ENCODE assay signal across 13 mouse cellular contexts in genomic region chr4:141601148-141601862, GRCm38 (mm10). TPM values are rescaled to one million over a fixed set of nuclear protein-coding genes. Genes with fewer than 3 reads are reported as not detected.
DNase-seq lines count a peak whose midpoint lies in the region; ATAC-seq and TF ChIP-seq lines count a peak whose summit lies in the region.
"Had no signal": no experiment of that assay in that cellular context is flagged by ENCODE, and none has a peak within 500 bp of the region (broad histone marks: within the 10 kb centered on the region; RNA-seq: fewer than 3 reads in every experiment).

No protein-coding gene starts in this region.

- no peak for TF ChIP-seq EP300 in ES-Bruce4 (IDR thresholded peaks at IDR 0.05; ENCODE audit: insufficient read depth, low read depth, low read length)

- no peak overlapping the region for H3K4me3 ChIP-seq in limb, embryonic 14.5 days (replicated peaks; ENCODE audit: low read length)
- no peak overlapping the region for H3K4me3 ChIP-seq in limb, embryonic 10.5 days
- no peak overlapping the region for H3K4me3 ChIP-seq in ES-Bruce4 (ENCODE audit: low read depth, low read length)
- no peak overlapping the region for H3K4me3 ChIP-seq in forebrain, embryonic 10.5 days
- H3K4me3 ChIP-seq: embryonic facial prominence, embryonic 13.5 days; forebrain, embryonic 15.5 days; limb, embryonic 12.5 days had no signal

- H3K9me3 ChIP-seq in limb, embryonic 14.5 days (ENCODE audit: control insufficient read depth, low read length), result no peaks in the 10 kb centered on the region
- H3K9me3 ChIP-seq in limb, embryonic 10.5 days (replicated peaks), result no peaks in the 10 kb centered on the region
- no peaks in the 10 kb centered on the region for H3K9me3 ChIP-seq in ES-Bruce4 (replicated peaks; ENCODE audit: control insufficient read depth, insufficient read depth, low read length, poor library complexity, severe bottlenecking)
- H3K9me3 ChIP-seq in forebrain, embryonic 10.5 days, result no peaks in the 10 kb centered on the region
- H3K9me3 ChIP-seq: embryonic facial prominence, embryonic 13.5 days; forebrain, embryonic 15.5 days; G1E; limb, embryonic 12.5 days had no signal

- H3K27ac ChIP-seq in limb, embryonic 14.5 days (replicated peaks; ENCODE audit: low read depth, low read length), result peak overlapping the region; percentile 26; the same call in 1 of the 2 replicates
- H3K27ac ChIP-seq in limb, embryonic 10.5 days, result no peak overlapping the region
- no peak overlapping the region for H3K27ac ChIP-seq in ES-Bruce4 (ENCODE audit: insufficient read depth, low read length)
- no peak overlapping the region for H3K27ac ChIP-seq in forebrain, embryonic 10.5 days
- H3K27ac ChIP-seq: forebrain, embryonic 15.5 days had no signal

- intact Hi-C loops in heart, postnatal 10 days (cut with DNase I), result no loop called here

- 80% methylated on average over 12 of the region's 12 CpGs for WGBS in limb, embryonic 14.5 days
- WGBS in limb, embryonic 10.5 days, result 72% methylated on average over 12 of the region's 12 CpGs
- WGBS in forebrain, embryonic 10.5 days, result 72% methylated on average over 12 of the region's 12 CpGs

- no peak for TF ChIP-seq POLR2A in limb, embryonic 14.5 days (IDR thresholded peaks at IDR 0.05; ENCODE audit: borderline replicate concordance, extremely low read depth, insufficient read depth, insufficient read length)
- TF ChIP-seq POLR2A in ES-Bruce4 (IDR thresholded peaks at IDR 0.05; ENCODE audit: insufficient read depth, low read length), result no peak

- peak; percentile 6 for TF ChIP-seq CTCF in ES-Bruce4 (IDR thresholded peaks at IDR 0.05; ENCODE audit: low read depth, low read length)

- peaks cover 23% of the 10 kb centered on the region; the same call in 1 of the 2 replicates for H3K4me1 ChIP-seq in limb, embryonic 14.5 days (ENCODE audit: control insufficient read depth, insufficient read depth, low read length)
- peaks cover 50% of the 10 kb centered on the region for H3K4me1 ChIP-seq in limb, embryonic 10.5 days
- H3K4me1 ChIP-seq in ES-Bruce4 (ENCODE audit: control insufficient read depth, insufficient read depth, low read length), result peaks cover 12% of the 10 kb centered on the region
- peaks cover 37% of the 10 kb centered on the region for H3K4me1 ChIP-seq in forebrain, embryonic 10.5 days

- H3K36me3 ChIP-seq in limb, embryonic 14.5 days (ENCODE audit: control insufficient read depth, insufficient read depth, low read length), result no peaks in the 10 kb centered on the region
- peaks cover 5% of the 10 kb centered on the region for H3K36me3 ChIP-seq in limb, embryonic 10.5 days
- H3K36me3 ChIP-seq in ES-Bruce4 (ENCODE audit: control insufficient read depth, insufficient read depth, low read length, poor library complexity, severe bottlenecking), result no peaks in the 10 kb centered on the region
- no peaks in the 10 kb centered on the region for H3K36me3 ChIP-seq in forebrain, embryonic 10.5 days (replicated peaks)
- H3K36me3 ChIP-seq: embryonic facial prominence, embryonic 13.5 days; forebrain, embryonic 15.5 days; G1E; limb, embryonic 12.5 days had no signal

- no peak for ATAC-seq in limb, embryonic 14.5 days (ENCODE audit: low FRiP score, low read depth)

- H3K4me2 ChIP-seq in limb, embryonic 14.5 days (replicated peaks; ENCODE audit: low read depth, low read length, severe bottlenecking), result no peak overlapping the region
- H3K4me2 ChIP-seq: embryonic facial prominence, embryonic 13.5 days; forebrain, embryonic 15.5 days; limb, embryonic 12.5 days had no signal

- H3K9ac ChIP-seq in limb, embryonic 14.5 days (ENCODE audit: low read depth, low read length, severe bottlenecking), result no peak overlapping the region
- no peak overlapping the region for H3K9ac ChIP-seq in ES-Bruce4 (ENCODE audit: low read depth, poor library complexity, severe bottlenecking)
- H3K9ac ChIP-seq: embryonic facial prominence, embryonic 13.5 days; forebrain, embryonic 15.5 days; limb, embryonic 12.5 days had no signal

- peak; percentile 40 for DNase-seq in adrenal gland, adult 2 months
- no peak for DNase-seq in adrenal gland, postnatal 25 days
- no peak for DNase-seq in limb, embryonic 14.5 days (ENCODE audit: low spot score)
- DNase-seq in limb, embryonic 10.5 days (ENCODE audit: low spot score), result no peak
- peak; percentile 54 to 62 for DNase-seq in heart, postnatal 10 days
- DNase-seq in forebrain, embryonic 10.5 days (ENCODE audit: extremely low spot score, low spot score), result no peak
- DNase-seq in urinary bladder, postnatal 36 days (ENCODE audit: low spot score in 2 of 2), result no peak
- DNase-seq: lung, postnatal 10 days had no signal

- no peaks in the 10 kb centered on the region for H3K27me3 ChIP-seq in limb, embryonic 14.5 days (ENCODE audit: control insufficient read depth, insufficient read depth, low read length)
- H3K27me3 ChIP-seq in limb, embryonic 10.5 days (ENCODE audit: low read depth, poor library complexity, severe bottlenecking), result no peaks in the 10 kb centered on the region
- H3K27me3 ChIP-seq in ES-Bruce4 (ENCODE audit: control insufficient read depth, insufficient read depth, low read length, poor library complexity, severe bottlenecking), result no peaks in the 10 kb centered on the region
- peaks cover 56% of the 10 kb centered on the region for H3K27me3 ChIP-seq in forebrain, embryonic 10.5 days (ENCODE audit: poor library complexity, severe bottlenecking)
- H3K27me3 ChIP-seq: embryonic facial prominence, embryonic 13.5 days; limb, embryonic 12.5 days had no signal

RNA-seq across cellular contexts. Expression of gene Fblim1, which starts 4.6 kb away (rescaled TPM):
- total RNA-seq in adrenal gland, adult 2 months (2021), result 10 to 100 TPM in 1 of 2 experiments, 1 to 10 TPM in 1; 9.0 to 23.0 TPM
- 10.4 and 12.8 TPM in 2 replicates for polyA plus RNA-seq in adrenal gland, adult 2 months (2012; rRNA removed)
- 9.5 and 12.7 TPM in 2 replicates for total RNA-seq in adrenal gland, postnatal 25 days (2021)
- polyA plus RNA-seq in limb, embryonic 14.5 days (2012; rRNA removed), result 52.2 and 59.7 TPM in 2 replicates
- 33.7 and 43.2 TPM in 2 replicates for polyA plus RNA-seq in limb, embryonic 14.5 days (2014; fragmentation: Nextera tagmentation; extraction: Ambion mirVana)
- polyA plus RNA-seq in limb, embryonic 10.5 days (2016; fragmentation: Nextera tagmentation; extraction: Ambion mirVana), result 58.6 and 77.7 TPM in 2 replicates
- 73.8 and 76.6 TPM in 2 replicates for polyA plus RNA-seq in ES-Bruce4 (2011; ENCODE audit: insufficient read depth, insufficient read length, low read depth, missing spikeins)
- 100 to 1,000 TPM; 241 to 248 TPM for total RNA-seq in heart, postnatal 10 days (2021)
- polyA plus RNA-seq in forebrain, embryonic 10.5 days (2016; fragmentation: Nextera tagmentation; extraction: Ambion mirVana), result 23.2 and 30.1 TPM in 2 replicates
- polyA plus RNA-seq: G1E had no signal

RNA-seq across cellular contexts. Expression of gene Tmem82, which starts 17.1 kb away (rescaled TPM):
- total RNA-seq in adrenal gland, adult 2 months (2021), result 1 to 10 TPM in 1 of 2 experiments, under 1 TPM in 1; 0.93 to 1.6 TPM
- polyA plus RNA-seq in adrenal gland, adult 2 months (2012; rRNA removed), result 2.8 TPM in 2 replicates
- total RNA-seq in adrenal gland, postnatal 25 days (2021), result 0.64 and 2.0 TPM in 2 replicates
- polyA plus RNA-seq in limb, embryonic 14.5 days (2012; rRNA removed), result 0.49 and 0.54 TPM in 2 replicates
- 0.21 TPM in 1 of 2 replicates, not detected in the other for polyA plus RNA-seq in limb, embryonic 14.5 days (2014; fragmentation: Nextera tagmentation; extraction: Ambion mirVana)
- 1.1 and 1.6 TPM in 2 replicates for polyA plus RNA-seq in limb, embryonic 10.5 days (2016; fragmentation: Nextera tagmentation; extraction: Ambion mirVana)
- polyA plus RNA-seq in ES-Bruce4 (2011; ENCODE audit: insufficient read depth, insufficient read length, low read depth, missing spikeins), result 3.4 and 4.5 TPM in 2 replicates
- total RNA-seq in heart, postnatal 10 days (2021), result 10 to 100 TPM; 11.2 to 15.6 TPM
- polyA plus RNA-seq in forebrain, embryonic 10.5 days (2016; fragmentation: Nextera tagmentation; extraction: Ambion mirVana), result 0.86 and 1.0 TPM in 2 replicates
- polyA plus RNA-seq: G1E had no signal

RNA-seq across cellular contexts. Expression of gene Slc25a34, which starts 22.3 kb away (rescaled TPM):
- total RNA-seq in adrenal gland, adult 2 months (2021), result 10 to 100 TPM in 1 of 2 experiments, 1 to 10 TPM in 1; 9.2 to 14.2 TPM
- 4.3 and 5.7 TPM in 2 replicates for polyA plus RNA-seq in adrenal gland, adult 2 months (2012; rRNA removed)
- total RNA-seq in adrenal gland, postnatal 25 days (2021), result 2.7 TPM in 2 replicates
- 0.16 and 0.26 TPM in 2 replicates for polyA plus RNA-seq in limb, embryonic 14.5 days (2012; rRNA removed)
- not detected in 2 replicates for polyA plus RNA-seq in limb, embryonic 14.5 days (2014; fragmentation: Nextera tagmentation; extraction: Ambion mirVana)
- 0.05 TPM in 1 of 2 replicates, not detected in the other for polyA plus RNA-seq in limb, embryonic 10.5 days (2016; fragmentation: Nextera tagmentation; extraction: Ambion mirVana)
- 0.82 and 1.8 TPM in 2 replicates for polyA plus RNA-seq in ES-Bruce4 (2011; ENCODE audit: insufficient read depth, insufficient read length, low read depth, missing spikeins)
- 10 to 100 TPM; 81.1 to 84.5 TPM for total RNA-seq in heart, postnatal 10 days (2021)
- polyA plus RNA-seq in forebrain, embryonic 10.5 days (2016; fragmentation: Nextera tagmentation; extraction: Ambion mirVana), result not detected in 2 replicates
- polyA plus RNA-seq: embryonic facial prominence, embryonic 13.5 days; G1E; limb, embryonic 12.5 days had no signal

Comparison
In these comparisons a context has a peak if more than half of its experiments do, and no peak if none do; other contexts are left out.
1. DNase-seq: peak in adrenal gland, adult 2 months (single experiment) and heart, postnatal 10 days (2 of 2); none in adrenal gland, postnatal 25 days (single experiment), limb, embryonic 14.5 days (single experiment), limb, embryonic 10.5 days (single experiment), forebrain, embryonic 10.5 days (single experiment) and urinary bladder, postnatal 36 days (0 of 2).